Mouse (Mus musculus): ENCODE measurements around the gene Spem1.
"Not testable (repeated sequence)": the region's sequence is repeated elsewhere in the genome, so short reads cannot be mapped to it uniquely, and the experiment has no call there.

Gene Spem1

GRCm38 (mm10) chr11:69822080-69822479, at the start of gene Spem1:
Gene Spem1, minus strand, starts transcription at chr11:69822180.
- no peak for DNase-seq (ENCODE audit: low spot score)

GRCm38 (mm10) chr11:69870289-69871069, 48.5 kb upstream of the Spem1 start:
- DNase-seq (ENCODE audit: low spot score): no peak

- DNase-seq (ENCODE audit: low spot score): no peak
Observed at GRCm38 (mm10) chr11:69867335-69867734, 45.4 kb upstream of the Spem1 start.

GRCm38 (mm10) chr11:69865561-69865960, 43.6 kb upstream of the Spem1 start:
- no peak for DNase-seq (ENCODE audit: low spot score)

- DNase-seq (ENCODE audit: low spot score): no peak
Observed at GRCm38 (mm10) chr11:69864138-69864860, 42.3 kb upstream of the Spem1 start.

DNA sequence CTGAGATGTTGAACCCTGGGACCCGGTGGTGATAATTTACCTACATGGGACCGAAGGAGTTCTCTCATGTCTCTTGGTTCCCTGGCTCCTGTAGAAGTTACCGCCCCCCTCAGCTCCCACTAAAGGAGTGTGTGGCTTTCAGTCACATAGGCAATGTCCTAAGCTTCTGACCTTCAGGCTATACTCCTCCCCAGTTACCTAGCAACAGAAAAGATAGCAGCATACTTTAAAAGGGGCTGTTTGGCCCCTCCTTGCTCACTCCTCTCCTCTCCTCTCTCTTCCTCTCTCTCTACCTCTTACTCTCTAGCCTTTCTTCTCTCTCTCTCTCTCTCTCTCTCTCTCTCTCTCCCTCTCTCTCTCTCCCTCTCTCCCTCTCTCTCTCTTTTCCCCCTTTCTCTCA, 41.7 kb upstream of the Spem1 start:
- DNase-seq (ENCODE audit: low spot score): not testable (repeated sequence)

DNA sequence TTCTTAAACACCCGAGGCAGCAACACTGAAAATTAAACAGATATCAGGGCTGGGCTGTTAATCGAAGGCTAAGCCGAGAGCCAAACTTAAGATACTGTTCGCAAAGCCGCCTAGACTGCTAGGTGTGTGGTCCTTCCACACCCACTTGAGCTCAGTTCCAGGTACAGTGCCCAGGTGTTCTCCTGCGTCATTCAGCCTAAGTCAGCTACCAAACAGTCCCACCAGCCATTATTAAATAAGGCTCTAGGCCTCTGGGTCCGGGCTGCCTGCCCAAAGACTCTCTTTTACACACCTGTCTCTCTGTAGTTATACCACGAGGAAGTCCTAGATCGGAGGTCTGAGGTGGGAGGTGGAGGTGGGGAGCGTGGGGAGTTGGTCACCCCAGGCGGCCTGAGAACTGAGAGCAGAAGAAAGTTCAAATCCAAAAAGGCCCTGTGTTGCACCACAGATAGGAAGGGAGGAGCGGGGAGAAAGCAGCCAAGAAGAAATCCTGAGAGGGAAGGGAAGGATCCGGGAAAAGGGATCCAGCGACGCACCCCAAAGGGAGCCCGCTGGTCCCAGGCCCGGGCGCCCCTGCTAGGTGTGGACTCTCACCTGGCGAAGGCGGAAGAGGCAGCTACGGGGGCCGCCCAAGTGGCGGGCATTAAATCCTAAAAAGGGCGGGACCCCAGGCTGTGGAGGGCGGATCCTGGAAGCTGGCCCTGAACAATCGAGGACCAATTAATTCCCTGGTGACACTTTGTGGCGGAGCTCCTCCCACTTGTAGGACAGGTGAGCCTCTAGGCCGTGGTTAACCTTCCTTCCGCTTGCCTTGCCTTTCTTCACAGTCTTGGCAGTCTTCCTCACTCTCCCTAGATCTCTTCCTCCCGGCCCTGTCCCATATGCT, 36.4 kb upstream of the Spem1 start, which contains the start of gene Tnk1:
Tnk1 (minus strand) TSS at position 618 of the 886 bp plus-strand sequence.
- DNase-seq (ENCODE audit: low spot score): no peak

DNA sequence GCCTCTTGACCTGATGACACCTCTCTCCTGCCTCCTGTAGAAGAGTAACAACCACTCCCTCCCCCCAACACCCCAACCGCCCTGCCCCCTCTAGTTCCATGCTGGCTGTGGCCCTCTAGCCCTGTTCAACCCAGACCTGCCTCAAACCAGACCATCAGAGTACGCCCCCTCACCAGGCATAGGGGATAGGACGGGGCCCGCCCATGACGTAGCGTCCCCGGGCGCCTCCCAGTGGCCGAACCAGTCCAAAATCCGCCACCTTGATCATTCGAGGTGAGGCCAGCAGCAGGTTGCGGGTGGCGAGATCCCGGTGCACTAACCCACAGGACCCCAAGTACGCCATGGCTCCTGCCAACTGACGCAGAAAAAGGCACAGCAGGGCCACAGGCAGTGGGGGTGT, 33.4 kb upstream of the Spem1 start:
- peak; percentile 42 for DNase-seq (ENCODE audit: low spot score)

DNA sequence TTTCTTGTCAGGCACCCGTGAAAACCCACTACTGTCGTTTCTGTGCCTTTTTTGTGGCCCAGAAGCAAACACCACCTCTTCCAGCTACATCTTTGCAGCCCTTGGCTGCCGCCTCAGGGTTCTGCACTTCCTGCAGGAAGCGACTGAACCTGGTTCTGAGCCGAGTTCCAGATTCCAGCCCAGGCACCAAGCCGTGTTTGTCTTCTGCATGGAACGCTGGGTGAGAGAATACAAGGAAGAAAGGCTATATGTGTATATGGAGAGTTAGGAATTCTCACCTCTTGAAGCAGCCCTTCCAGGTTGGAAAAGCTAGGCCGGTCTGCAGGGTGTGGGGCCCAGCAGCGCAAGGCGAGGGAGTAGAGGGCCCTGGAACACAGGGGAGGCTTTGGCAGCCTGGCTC, 32.7 kb upstream of the Spem1 start:
- DNase-seq (ENCODE audit: low spot score): no peak

GRCm38 (mm10) chr11:69853994-69854393, 32.0 kb upstream of the Spem1 start:
- DNase-seq (ENCODE audit: low spot score): no peak

DNA sequence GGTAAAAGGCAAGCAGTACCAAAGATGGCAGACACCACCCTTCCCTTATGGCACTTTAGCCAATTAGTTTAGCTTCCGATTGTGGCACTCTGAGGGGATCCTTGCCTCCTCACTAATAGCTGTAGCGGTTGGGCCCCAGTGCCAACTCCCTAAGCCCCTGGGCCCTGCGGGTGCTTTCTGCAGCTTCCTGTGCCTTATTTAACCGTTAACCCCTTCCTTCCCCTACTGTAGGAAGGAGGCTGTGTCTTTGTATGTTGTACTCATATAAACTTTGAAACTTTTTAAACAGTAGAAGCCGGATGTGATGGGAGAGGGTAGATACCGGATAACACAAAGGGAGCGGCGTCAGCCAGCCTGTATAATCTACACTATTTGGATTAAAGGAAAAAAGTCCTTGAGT, 28.8 kb upstream of the Spem1 start:
- no peak for DNase-seq (ENCODE audit: low spot score)

DNA sequence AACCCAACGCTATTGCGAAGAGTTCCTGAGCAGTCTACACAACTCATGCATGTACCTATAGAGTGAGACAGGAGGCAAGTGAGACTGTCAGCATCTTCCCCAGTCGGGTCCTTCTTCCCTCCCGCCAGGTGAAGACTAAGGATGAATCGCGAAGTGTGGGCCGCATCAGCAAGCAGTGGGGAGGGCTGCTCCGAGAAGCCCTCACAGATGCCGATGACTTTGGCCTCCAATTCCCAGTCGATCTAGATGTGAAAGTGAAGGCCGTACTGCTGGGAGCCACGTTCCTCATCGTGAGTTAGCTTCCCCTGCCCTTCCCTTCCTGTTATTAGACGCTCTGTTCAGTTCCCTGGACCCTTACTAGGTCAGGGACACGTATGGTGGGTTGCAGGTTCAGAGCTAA, 27.9 kb upstream of the Spem1 start:
- no peak for DNase-seq (ENCODE audit: low spot score)

- DNase-seq (ENCODE audit: low spot score): no peak
Observed at GRCm38 (mm10) chr11:69849128-69849527, 27.1 kb upstream of the Spem1 start.

DNA sequence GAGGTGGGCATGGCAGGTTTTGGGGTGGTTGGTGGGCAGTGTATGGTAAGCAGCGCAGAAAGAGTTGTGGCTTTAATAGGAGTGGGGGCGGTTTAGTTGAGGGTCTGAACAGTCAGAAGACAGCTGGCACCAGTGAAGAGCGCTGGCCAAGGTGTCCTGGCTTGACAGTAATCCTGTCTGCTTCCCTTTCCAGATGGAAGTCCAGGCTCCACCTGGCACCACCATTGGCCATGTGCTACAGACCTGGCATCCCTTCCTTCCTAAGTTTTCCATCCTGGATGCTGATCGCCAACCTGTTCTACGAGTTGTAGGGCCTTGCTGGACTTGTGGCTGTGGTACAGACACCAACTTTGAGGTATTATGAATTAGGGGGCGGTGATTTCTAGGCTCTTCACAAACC, 26.0 kb upstream of the Spem1 start:
- no peak for DNase-seq (ENCODE audit: low spot score)

DNA sequence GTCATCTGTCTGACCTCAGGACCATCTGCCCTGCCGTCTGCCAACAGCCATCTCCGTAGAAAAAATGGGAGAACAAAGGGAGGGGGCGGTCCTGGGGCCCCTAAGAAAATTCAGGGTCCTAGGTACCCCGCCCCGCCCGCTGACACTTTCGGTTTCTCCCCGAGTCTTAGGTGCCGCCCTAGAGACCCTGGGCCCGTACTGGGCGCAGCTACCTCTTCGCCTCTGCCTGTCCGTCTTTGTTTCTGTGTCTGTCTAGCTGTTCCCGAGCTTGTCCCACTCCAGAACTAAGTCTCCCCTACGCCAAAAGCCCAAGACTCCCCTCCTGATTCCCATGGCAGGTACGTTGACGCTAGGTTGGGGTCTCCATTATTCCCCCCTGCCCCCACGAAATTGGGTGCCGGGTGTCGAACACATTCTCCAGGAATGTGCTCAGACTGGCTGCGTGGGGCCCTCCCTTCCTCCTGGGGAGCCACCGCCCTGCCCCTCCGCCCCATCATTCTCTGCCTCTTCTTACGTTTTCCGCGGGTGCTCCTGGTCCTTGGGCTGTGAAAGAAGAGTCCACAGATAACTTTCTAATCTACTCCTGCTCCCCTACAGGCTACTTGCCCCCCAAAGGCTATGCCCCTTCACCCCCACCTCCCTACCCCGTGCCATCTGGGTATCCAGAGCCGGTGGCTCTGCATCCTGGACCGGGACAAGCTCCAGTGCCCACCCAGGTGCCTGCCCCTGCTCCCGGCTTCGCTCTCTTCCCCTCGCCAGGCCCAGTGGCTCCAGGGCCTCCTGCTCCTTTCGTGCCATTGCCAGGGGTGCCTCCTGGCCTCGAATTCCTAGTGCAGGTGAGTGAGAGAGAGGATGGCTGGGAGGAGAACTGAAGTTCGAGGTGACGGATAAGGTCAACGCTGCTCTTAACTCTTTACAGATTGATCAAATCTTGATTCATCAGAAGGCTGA, 25.0 kb upstream of the Spem1 start:
- DNase-seq (ENCODE audit: low spot score): no peak

DNA sequence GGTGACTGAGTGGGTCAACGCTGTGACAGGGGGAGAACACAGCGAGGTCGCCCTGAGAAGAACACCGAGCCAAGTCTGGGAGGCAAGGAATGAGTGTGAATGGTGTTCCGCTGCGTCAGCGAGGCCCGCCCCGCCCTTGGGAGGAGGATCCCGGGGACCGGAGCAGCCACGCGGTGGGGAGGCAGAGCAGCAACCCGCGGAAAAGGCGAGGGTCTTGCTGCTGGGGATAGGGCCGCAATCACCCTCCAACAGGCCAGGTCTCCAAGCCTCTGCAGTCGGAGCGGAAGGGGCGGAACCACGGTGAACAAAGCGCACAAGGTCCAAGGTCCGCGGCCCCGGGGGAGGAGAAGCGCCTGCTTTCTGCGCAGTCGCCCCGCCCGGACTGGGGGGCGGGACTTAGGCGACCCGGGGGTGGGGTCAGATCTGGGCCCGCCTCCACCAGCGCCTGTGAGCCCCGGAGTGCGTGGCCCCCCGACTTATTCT, 24.3 kb upstream of the Spem1 start, which contains the start of gene Plscr3:
Plscr3 (plus strand) TSS at position 179 of the 483 bp plus-strand sequence.
- peak; percentile 80 for DNase-seq (ENCODE audit: low spot score)

DNA sequence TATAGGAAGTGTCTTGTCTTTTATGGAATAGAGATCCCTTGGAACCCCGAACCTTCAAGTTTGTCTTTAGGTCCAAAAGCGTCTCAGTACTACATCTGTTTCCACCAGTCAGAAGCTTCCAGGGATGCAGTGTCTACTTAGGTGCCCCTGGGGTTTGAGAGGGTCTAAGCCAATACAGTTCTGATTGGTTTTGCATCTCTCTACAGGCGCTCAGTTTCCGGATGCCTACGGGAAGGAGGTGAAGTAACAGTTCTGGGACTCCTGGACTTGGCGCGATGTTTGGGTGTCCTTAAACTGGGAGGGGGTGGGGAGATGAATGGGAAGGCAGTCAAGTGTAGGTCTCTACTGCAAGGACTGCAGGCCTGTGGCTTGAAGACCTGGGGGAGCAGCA, 16.7 kb upstream of the Spem1 start:
- no peak for DNase-seq (ENCODE audit: low spot score)

GRCm38 (mm10) chr11:69837952-69838713, 16.2 kb upstream of the Spem1 start, which contains the start of gene Tmem256:
Gene Tmem256, plus strand, starts transcription at chr11:69838514.
- peak; percentile 91 for DNase-seq (ENCODE audit: low spot score)

- DNase-seq (ENCODE audit: low spot score): no peak
Observed at GRCm38 (mm10) chr11:69837604-69837951, 15.6 kb upstream of the Spem1 start, which contains the start of gene Nlgn2. Gene Nlgn2, minus strand, starts transcription at chr11:69837784.
